Mouse (Mus musculus) megakaryocyte, embryonic 14.5 days (primary cell): ENCODE measurements at regions not wholly inside any gene's neighbourhood (a gene's known extent, or its start where the extent isn't known, plus 50 kb on each side); places are given as distances from the start of the nearest gene placed in this dataset.

Experiments
- FLI1 ChIP-seq: IDR thresholded peaks from 2 replicates; pipeline ENCODE4 v1.6.1; 2012; ENCODE audit warnings: low read length, inconsistent platforms, mixed read lengths
- GATA1 ChIP-seq: IDR thresholded peaks from 3 replicates; pipeline ENCODE4 v1.6.1; 2012; ENCODE audit warnings: mixed read lengths, low read length, inconsistent platforms, borderline replicate concordance

DNA sequence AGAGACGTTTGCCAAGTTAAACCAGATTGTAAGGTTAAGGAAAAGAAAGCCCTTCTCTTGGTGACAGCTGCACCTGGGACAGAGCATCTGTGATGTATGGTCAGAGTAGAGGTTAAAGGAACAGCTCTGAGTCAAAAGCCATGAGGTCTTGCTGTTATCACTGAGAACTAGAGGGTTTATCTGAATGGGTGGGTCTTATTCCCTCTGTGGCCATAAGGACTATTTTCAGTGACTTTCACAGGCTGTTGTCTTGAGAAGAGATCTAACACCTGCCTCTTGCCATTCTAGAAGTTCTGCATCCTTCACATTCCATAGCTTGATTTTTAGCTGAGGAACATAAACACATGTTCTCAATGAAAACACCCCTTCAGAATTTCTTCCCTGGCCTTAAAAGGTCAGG, 276.5 kb downstream of the Arl4a start:
- TF ChIP-seq GATA1 = no peak
- no peak for TF ChIP-seq FLI1
